Mouse (Mus musculus) granulocyte monocyte progenitor cell, adult 5-6 weeks (primary cell): Measurements from ENCODE around the gene Rabgap1l. TPM values are rescaled to one million over a fixed set of nuclear protein-coding genes. Genes with fewer than 3 reads are reported as not detected.
A peak's percentile ranks its signal among the peaks of the same experiment; 100 is the strongest.
"Not testable (repeated sequence)": the region's sequence is repeated elsewhere in the genome, so short reads cannot be mapped to it uniquely, and the experiment has no call there.

ENCODE experiments used
- ATAC-seq: replicated peaks from 2 replicates; pipeline ENCODE4 v1.8.0; 2016; ENCODE audit warnings: mild to moderate bottlenecking, moderate TSS enrichment, inconsistent platforms; ENCODE audit not compliant: poor library complexity, severe bottlenecking
- total RNA-seq, 2 experiments: library from RNA; stranded (forward) in 1 of 2; stranded (reverse) in 1 of 2; fragments of 200-712, 200-1000 nt in 1 of 2; fragments of >200 nt in 1 of 2; fragmentation: Nextera tagmentation in 1 of 2; gene quantifications; 2 replicates each; pipeline ENCODE4 v1.2.3; 2014 to 2017

The Rabgap1l gene
- total RNA-seq, 2 experiments from 2014 or later: 99.1 to 104 TPM

GRCm38 (mm10) chr1:160603312-160603711 is 189.7 kb downstream of the Rabgap1l start:
- not testable (repeated sequence) for ATAC-seq

GRCm38 (mm10) chr1:160597369-160597768 is 195.6 kb downstream of the Rabgap1l start:
- ATAC-seq: no peak

GRCm38 (mm10) chr1:160596948-160597270 is 196.1 kb downstream of the Rabgap1l start:
- ATAC-seq: no peak

GRCm38 (mm10) chr1:160596252-160596947 is 196.6 kb downstream of the Rabgap1l start:
- no peak for ATAC-seq

GRCm38 (mm10) chr1:160594576-160594975 is 198.4 kb downstream of the Rabgap1l start:
- no peak for ATAC-seq

- ATAC-seq: no peak
Measured at GRCm38 (mm10) chr1:160594066-160594465, 198.9 kb downstream of the Rabgap1l start.

GRCm38 (mm10) chr1:160588911-160589590 is 204.0 kb downstream of the Rabgap1l start:
- no peak for ATAC-seq

- no peak for ATAC-seq
Measured at GRCm38 (mm10) chr1:160579309-160580233, 213.4 kb downstream of the Rabgap1l start.

- ATAC-seq: no peak
Measured at GRCm38 (mm10) chr1:160576124-160576523, 216.9 kb downstream of the Rabgap1l start.

GRCm38 (mm10) chr1:160574039-160574438 is 219.0 kb downstream of the Rabgap1l start:
- ATAC-seq: no peak

GRCm38 (mm10) chr1:160566458-160566857 is 226.6 kb downstream of the Rabgap1l start:
- ATAC-seq: no peak

GRCm38 (mm10) chr1:160561381-160561780 is 231.6 kb downstream of the Rabgap1l start:
- peak; percentile 83 for ATAC-seq

- ATAC-seq: no peak
Measured at GRCm38 (mm10) chr1:160550636-160551035, 242.4 kb downstream of the Rabgap1l start.

- ATAC-seq: no peak
Measured at GRCm38 (mm10) chr1:160547934-160548876, 244.8 kb downstream of the Rabgap1l start.

GRCm38 (mm10) chr1:160535649-160536048 is 257.4 kb downstream of the Rabgap1l start:
- ATAC-seq: no peak

GRCm38 (mm10) chr1:160534571-160535335 is 258.3 kb downstream of the Rabgap1l start:
- no peak for ATAC-seq

GRCm38 (mm10) chr1:160533209-160533820 is 259.7 kb downstream of the Rabgap1l start:
- ATAC-seq: no peak

GRCm38 (mm10) chr1:160531402-160531801 is 261.6 kb downstream of the Rabgap1l start:
- no peak for ATAC-seq

GRCm38 (mm10) chr1:160521918-160522317 is 271.1 kb downstream of the Rabgap1l start:
- no peak for ATAC-seq
